Mouse (Mus musculus) liver, embryonic 15.5 days (tissue): ENCODE measurements at regions not wholly inside any gene's neighbourhood (a gene's known extent, or its start where the extent isn't known, plus 50 kb on each side); places are given as distances from the start of the nearest gene placed in this dataset.

Experiments used
- ATAC-seq: fragments of 200-750 bp; cut with Nextera tagmentation; 2 replicates; pipeline ENCODE4 v1.8.0; 2017; ENCODE audit warnings: moderate number of reproducible peaks, mild to moderate bottlenecking, moderate library complexity; ENCODE audit not compliant: insufficient read depth
- H3K27ac ChIP-seq: fragments of 300-500 bp; sonication (generic); replicated peaks from 2 replicates; pipeline ENCODE4 v1.5.1; 2015; ENCODE audit warnings: mild to moderate bottlenecking, inconsistent platforms
- H3K27me3 ChIP-seq: fragments of 300-500 bp; sonication (generic); 2 replicates; pipeline ENCODE4 v1.6.1; 2015; ENCODE audit warnings: mild to moderate bottlenecking, inconsistent platforms
- H3K36me3 ChIP-seq: fragments of 300-500 bp; sonication (generic); replicated peaks from 2 replicates; pipeline ENCODE4 v1.6.1; 2015; ENCODE audit warnings: moderate library complexity, mild to moderate bottlenecking, inconsistent platforms
- H3K4me1 ChIP-seq: fragments of 300-500 bp; sonication (generic); replicated peaks from 2 replicates; pipeline ENCODE4 v1.6.1; 2015; ENCODE audit warnings: inconsistent platforms
- H3K4me2 ChIP-seq: fragments of 300-500 bp; sonication (generic); 2 replicates; pipeline ENCODE4 v1.6.1; 2015; ENCODE audit warnings: moderate library complexity, mild to moderate bottlenecking, inconsistent platforms
- H3K4me3 ChIP-seq: fragments of 300-500 bp; sonication (generic); replicated peaks from 2 replicates; pipeline ENCODE4 v1.5.1; 2015; ENCODE audit warnings: mild to moderate bottlenecking, inconsistent platforms
- H3K9ac ChIP-seq: fragments of 300-500 bp; sonication (generic); 2 replicates; pipeline ENCODE4 v1.6.1; 2015; ENCODE audit warnings: moderate library complexity, mild to moderate bottlenecking, inconsistent platforms
- H3K9me3 ChIP-seq: fragments of 300-500 bp; sonication (generic); replicated peaks from 2 replicates; pipeline ENCODE4 v1.6.1; 2016; ENCODE audit warnings: inconsistent platforms
- WGBS: fragments of 180-500 bp; shearing (Covaris S2); methylation state at CpG from one replicate; pipeline ENCODE4 v1.1.7; 2015; ENCODE audit warnings: mixed read lengths; ENCODE audit not compliant: insufficient replicate concordance; 5-methylcytosine and 5-hydroxymethylcytosine counted together

GRCm38 (mm10) chr7:58310096-58310495, 345.9 kb upstream of the Atp10a start:
- Histone ChIP-seq H3K27ac (no peak overlapping the region), H3K9me3 (no peaks in the 10 kb centered on the region), H3K4me2 (no peak overlapping the region), H3K27me3 (no peaks in the 10 kb centered on the region), H3K9ac (no peak overlapping the region), H3K36me3 (no peaks in the 10 kb centered on the region), H3K4me3 (no peak overlapping the region), H3K4me1 (no peaks in the 10 kb centered on the region)
- 57% methylated on average over 2 of the region's 2 CpGs for WGBS
- no peak for ATAC-seq

- no peaks in the 10 kb centered on the region for H3K27me3 ChIP-seq
- no peaks in the 10 kb centered on the region for H3K9me3 ChIP-seq
- no peak overlapping the region for H3K4me3 ChIP-seq
- H3K4me2 ChIP-seq, result no peak overlapping the region
- WGBS, result 27% methylated on average over 1 of the region's 1 CpGs
- ATAC-seq, result no peak
- no peaks in the 10 kb centered on the region for H3K4me1 ChIP-seq
- H3K36me3 ChIP-seq, result no peaks in the 10 kb centered on the region
- H3K27ac ChIP-seq, result no peak overlapping the region
- no peak overlapping the region for H3K9ac ChIP-seq
Observed at GRCm38 (mm10) chr7:58322381-58322780, 333.6 kb upstream of the Atp10a start.

- Histone ChIP-seq H3K36me3 (no peaks in the 10 kb centered on the region), H3K9me3 (no peaks in the 10 kb centered on the region), H3K27me3 (no peaks in the 10 kb centered on the region), H3K4me3 (no peak overlapping the region), H3K4me2 (no peak overlapping the region), H3K9ac (no peak overlapping the region), H3K27ac (no peak overlapping the region), H3K4me1 (no peaks in the 10 kb centered on the region)
- ATAC-seq, result no peak
- 36% methylated on average over 1 of the region's 1 CpGs for WGBS
Observed at GRCm38 (mm10) chr7:58367384-58367783, 288.6 kb upstream of the Atp10a start.

- no peak overlapping the region for H3K4me3 ChIP-seq
- 40% methylated on average over 1 of the region's 1 CpGs for WGBS
- H3K27me3 ChIP-seq, result no peaks in the 10 kb centered on the region
- H3K4me2 ChIP-seq, result no peak overlapping the region
- ATAC-seq, result no peak
- H3K27ac ChIP-seq, result no peak overlapping the region
- no peak overlapping the region for H3K9ac ChIP-seq
- H3K4me1 ChIP-seq, result no peaks in the 10 kb centered on the region
- no peaks in the 10 kb centered on the region for H3K36me3 ChIP-seq
- no peaks in the 10 kb centered on the region for H3K9me3 ChIP-seq
Observed at GRCm38 (mm10) chr7:58383401-58383800, 272.6 kb upstream of the Atp10a start.

GRCm38 (mm10) chr7:58388326-58388725, 267.6 kb upstream of the Atp10a start:
- H3K4me3 ChIP-seq, result no peak overlapping the region
- no peaks in the 10 kb centered on the region for H3K27me3 ChIP-seq
- H3K9ac ChIP-seq, result no peak overlapping the region
- no peaks in the 10 kb centered on the region for H3K4me1 ChIP-seq
- no peak for ATAC-seq
- no peak overlapping the region for H3K4me2 ChIP-seq
- H3K36me3 ChIP-seq, result no peaks in the 10 kb centered on the region
- 32% methylated on average over 1 of the region's 1 CpGs for WGBS
- no peak overlapping the region for H3K27ac ChIP-seq
- H3K9me3 ChIP-seq, result no peaks in the 10 kb centered on the region

GRCm38 (mm10) chr7:58392391-58393115, 263.4 kb upstream of the Atp10a start:
- no peak overlapping the region for H3K27ac ChIP-seq
- WGBS, result 46% methylated on average over 4 of the region's 4 CpGs

GRCm38 (mm10) chr7:58397992-58398391, 258.0 kb upstream of the Atp10a start:
- WGBS, result 29% methylated on average over 6 of the region's 6 CpGs
- H3K4me1 ChIP-seq, result peaks cover 10% of the 10 kb centered on the region; the same call in 1 of the 2 replicates
- no peak for ATAC-seq
- H3K9me3 ChIP-seq, result no peaks in the 10 kb centered on the region
- H3K36me3 ChIP-seq, result no peaks in the 10 kb centered on the region
- H3K27me3 ChIP-seq, result no peaks in the 10 kb centered on the region
- H3K9ac ChIP-seq, result no peak overlapping the region
- H3K27ac ChIP-seq, result no peak overlapping the region
- peak overlapping the region; percentile 66 for H3K4me2 ChIP-seq
- H3K4me3 ChIP-seq, result peak overlapping the region; percentile 59

More at GRCm38 (mm10) chr7:58392391-58393115, 263.4 kb upstream of the Atp10a start:
- H3K36me3 ChIP-seq, result no peaks in the 10 kb centered on the region
- H3K9me3 ChIP-seq, result no peaks in the 10 kb centered on the region
- no peak overlapping the region for H3K9ac ChIP-seq
- H3K4me3 ChIP-seq, result no peak overlapping the region
- no peak for ATAC-seq
- no peak overlapping the region for H3K4me2 ChIP-seq
- no peaks in the 10 kb centered on the region for H3K4me1 ChIP-seq
- H3K27me3 ChIP-seq, result no peaks in the 10 kb centered on the region

GRCm38 (mm10) chr7:58398558-58399144, 257.3 kb upstream of the Atp10a start:
- ATAC-seq, result peak; percentile 63; the same call in 1 of the 2 replicates
- 4% methylated on average over 9 of the region's 9 CpGs for WGBS

GRCm38 (mm10) chr7:58399145-58399604, 256.8 kb upstream of the Atp10a start:
- Histone ChIP-seq H3K27me3 (no peaks in the 10 kb centered on the region), H3K9ac (peak overlapping the region; percentile 15; the same call in 1 of the 2 replicates), H3K4me2 (peak overlapping the region; percentile 66), H3K36me3 (no peaks in the 10 kb centered on the region), H3K9me3 (no peaks in the 10 kb centered on the region), H3K4me1 (peaks cover 10% of the 10 kb centered on the region; the same call in 1 of the 2 replicates), H3K27ac (no peak overlapping the region), H3K4me3 (peak overlapping the region; percentile 59)
- WGBS, result under 1% methylated on average over 21 of the region's 21 CpGs
- peak; percentile 93 for ATAC-seq

More at GRCm38 (mm10) chr7:58398558-58399144, 257.3 kb upstream of the Atp10a start:
- H3K4me2 ChIP-seq, result peak overlapping the region; percentile 66
- peak overlapping the region; percentile 59 for H3K4me3 ChIP-seq
- no peaks in the 10 kb centered on the region for H3K27me3 ChIP-seq
- H3K9me3 ChIP-seq, result no peaks in the 10 kb centered on the region
- H3K36me3 ChIP-seq, result no peaks in the 10 kb centered on the region
- H3K9ac ChIP-seq, result peak overlapping the region; percentile 15; the same call in 1 of the 2 replicates
- peaks cover 10% of the 10 kb centered on the region; the same call in 1 of the 2 replicates for H3K4me1 ChIP-seq
- H3K27ac ChIP-seq, result no peak overlapping the region

- peak overlapping the region; percentile 59 for H3K4me3 ChIP-seq
- 36% methylated on average over 5 of the region's 5 CpGs for WGBS
- H3K27ac ChIP-seq, result no peak overlapping the region
- no peaks in the 10 kb centered on the region for H3K36me3 ChIP-seq
- no peak for ATAC-seq
- peak overlapping the region; percentile 66 for H3K4me2 ChIP-seq
- H3K9me3 ChIP-seq, result no peaks in the 10 kb centered on the region
- peaks cover 10% of the 10 kb centered on the region; the same call in 1 of the 2 replicates for H3K4me1 ChIP-seq
- H3K9ac ChIP-seq, result no peak overlapping the region
- no peaks in the 10 kb centered on the region for H3K27me3 ChIP-seq
Observed at GRCm38 (mm10) chr7:58399651-58400050, 256.3 kb upstream of the Atp10a start.

GRCm38 (mm10) chr7:58400594-58400993, 255.4 kb upstream of the Atp10a start:
- no peak overlapping the region for H3K4me2 ChIP-seq
- H3K9ac ChIP-seq, result no peak overlapping the region
- ATAC-seq, result no peak
- no peaks in the 10 kb centered on the region for H3K27me3 ChIP-seq
- H3K4me3 ChIP-seq, result no peak overlapping the region
- H3K4me1 ChIP-seq, result peaks cover 10% of the 10 kb centered on the region; the same call in 1 of the 2 replicates
- H3K27ac ChIP-seq, result no peak overlapping the region
- 8% methylated on average over 1 of the region's 1 CpGs for WGBS
- H3K36me3 ChIP-seq, result no peaks in the 10 kb centered on the region
- no peaks in the 10 kb centered on the region for H3K9me3 ChIP-seq
